Mouse (Mus musculus) layer of hippocampus, postnatal 14 days (tissue): ENCODE results near the gene Gm47985. TPM values are rescaled to one million over a fixed set of nuclear protein-coding genes. Genes with fewer than 3 reads are reported as not detected.
"Not testable (repeated sequence)": the region's sequence is repeated elsewhere in the genome, so short reads cannot be mapped to it uniquely, and the experiment has no call there.

Source experiments
- DNase-seq, 2 experiments: peaks; one replicate each; pipeline ENCODE4 v3.0.0; 2021 to 2022; ENCODE audit warnings: low spot score in 2 of 2, mixed read lengths in 1 of 2
- long read RNA-seq, 2 experiments: library from polyadenylated mRNA; stranded (forward); transcript quantifications; one replicate each; pipeline ENCODE4 v2.0.0; 2021
- total RNA-seq, 2 experiments: library from RNA; stranded (reverse); gene quantifications; 2 replicates each; pipeline ENCODE4 v1.2.3; 2021

Gm47985 gene
- not detected for total RNA-seq
- long read RNA-seq, experiment 1 = 0 reads
- long read RNA-seq, experiment 2 = 0 reads

- not testable (repeated sequence) for DNase-seq
Observed at GRCm38 (mm10) chr1:151182266-151182665, at the start of gene Gm47985. Gm47985 (plus strand) TSS chr1:151182537.

GRCm38 (mm10) chr1:151132686-151133085 lies 49.7 kb upstream of the Gm47985 start:
- no peak for DNase-seq

- no peak for DNase-seq
Observed at GRCm38 (mm10) chr1:151138388-151138787, 43.9 kb upstream of the Gm47985 start.

GRCm38 (mm10) chr1:151140956-151141355 lies 41.4 kb upstream of the Gm47985 start:
- no peak for DNase-seq

DNA sequence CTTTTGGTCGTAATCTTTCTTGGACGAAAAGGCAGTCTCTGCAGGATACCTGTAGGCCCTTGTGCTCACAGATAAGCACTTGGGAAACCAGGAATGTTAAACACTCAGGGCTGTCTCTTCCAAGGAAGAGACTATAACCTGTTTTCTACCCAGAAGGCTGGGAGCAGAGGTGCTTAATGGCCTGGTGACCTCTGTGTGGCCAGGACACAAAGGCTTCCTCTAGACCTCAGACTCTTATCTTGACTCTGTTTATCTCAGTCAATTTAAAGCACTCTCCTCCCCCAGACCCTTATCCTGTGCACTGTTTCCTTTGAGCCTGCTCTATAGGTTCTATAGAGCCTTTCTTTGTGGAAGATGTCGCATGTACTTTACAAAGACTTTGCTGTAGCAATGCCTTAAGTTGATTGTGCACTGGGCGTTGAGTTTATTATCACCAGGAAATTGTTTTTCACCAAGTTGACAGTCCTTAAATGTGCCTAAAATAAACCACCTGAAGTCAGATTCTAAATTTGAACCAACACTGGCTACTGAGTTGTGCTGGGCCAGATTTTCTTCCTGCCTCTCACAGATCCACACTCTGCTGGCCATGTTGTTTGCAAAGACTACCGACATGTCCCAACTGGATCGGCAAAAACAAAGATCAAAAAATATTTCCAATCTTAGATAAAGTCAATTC lies 37.7 kb upstream of the Gm47985 start:
- no peak for DNase-seq

GRCm38 (mm10) chr1:151147801-151148200 lies 34.5 kb upstream of the Gm47985 start:
- DNase-seq = no peak

GRCm38 (mm10) chr1:151150211-151150610 lies 32.1 kb upstream of the Gm47985 start:
- DNase-seq = no peak

GRCm38 (mm10) chr1:151151089-151151488 lies 31.2 kb upstream of the Gm47985 start:
- DNase-seq = no peak

DNA sequence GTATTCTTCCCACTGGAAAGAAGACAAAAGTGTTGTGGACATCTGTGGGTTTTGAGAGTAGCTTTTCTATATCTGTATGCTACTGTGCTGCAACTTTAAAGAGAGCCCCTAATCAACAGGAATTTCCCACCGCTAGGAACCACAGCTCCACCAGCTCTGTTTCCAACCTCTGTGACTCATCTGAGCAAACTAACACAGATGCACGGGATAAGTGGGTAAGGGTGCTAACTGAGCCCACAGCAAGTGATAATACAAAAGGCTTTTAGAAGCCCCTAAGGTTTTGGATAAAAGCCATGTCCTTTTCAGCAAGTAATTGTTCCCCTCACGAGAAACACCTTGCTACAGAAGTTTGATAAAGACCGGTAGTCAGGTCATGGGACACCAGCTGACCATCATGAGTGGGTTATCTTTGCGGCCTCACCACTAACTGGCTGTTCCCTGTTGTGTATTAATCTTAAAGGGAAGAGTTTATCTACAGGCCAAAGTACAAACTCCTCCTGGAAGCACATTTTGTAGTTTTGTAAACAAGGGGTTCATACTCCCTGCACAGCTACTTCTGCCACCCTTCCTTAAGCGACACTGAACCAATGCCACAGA lies 29.2 kb upstream of the Gm47985 start:
- DNase-seq = no peak

DNA sequence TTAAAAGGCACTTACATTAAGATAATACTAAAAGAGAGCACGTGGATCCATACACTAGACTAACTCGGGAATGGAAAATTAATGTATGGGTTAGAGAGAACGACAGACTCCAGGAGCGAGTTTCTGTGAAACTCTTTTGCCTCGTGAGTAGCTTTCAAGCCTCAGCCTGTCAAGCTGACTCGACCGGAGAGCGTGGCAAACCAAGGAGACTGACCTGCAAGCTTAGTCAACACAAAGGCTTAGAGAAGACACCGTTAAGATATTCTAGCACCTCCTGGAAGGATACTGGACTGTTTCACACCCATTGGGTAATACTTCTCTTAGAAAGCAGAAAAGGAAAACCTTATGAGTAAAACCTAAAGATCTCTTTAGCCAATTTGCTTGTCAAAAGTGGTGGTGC lies 28.2 kb upstream of the Gm47985 start:
- DNase-seq = not testable (repeated sequence)

GRCm38 (mm10) chr1:151156129-151156528 lies 26.2 kb upstream of the Gm47985 start:
- no peak for DNase-seq

GRCm38 (mm10) chr1:151156777-151157632 lies 25.3 kb upstream of the Gm47985 start:
- DNase-seq = no peak

DNA sequence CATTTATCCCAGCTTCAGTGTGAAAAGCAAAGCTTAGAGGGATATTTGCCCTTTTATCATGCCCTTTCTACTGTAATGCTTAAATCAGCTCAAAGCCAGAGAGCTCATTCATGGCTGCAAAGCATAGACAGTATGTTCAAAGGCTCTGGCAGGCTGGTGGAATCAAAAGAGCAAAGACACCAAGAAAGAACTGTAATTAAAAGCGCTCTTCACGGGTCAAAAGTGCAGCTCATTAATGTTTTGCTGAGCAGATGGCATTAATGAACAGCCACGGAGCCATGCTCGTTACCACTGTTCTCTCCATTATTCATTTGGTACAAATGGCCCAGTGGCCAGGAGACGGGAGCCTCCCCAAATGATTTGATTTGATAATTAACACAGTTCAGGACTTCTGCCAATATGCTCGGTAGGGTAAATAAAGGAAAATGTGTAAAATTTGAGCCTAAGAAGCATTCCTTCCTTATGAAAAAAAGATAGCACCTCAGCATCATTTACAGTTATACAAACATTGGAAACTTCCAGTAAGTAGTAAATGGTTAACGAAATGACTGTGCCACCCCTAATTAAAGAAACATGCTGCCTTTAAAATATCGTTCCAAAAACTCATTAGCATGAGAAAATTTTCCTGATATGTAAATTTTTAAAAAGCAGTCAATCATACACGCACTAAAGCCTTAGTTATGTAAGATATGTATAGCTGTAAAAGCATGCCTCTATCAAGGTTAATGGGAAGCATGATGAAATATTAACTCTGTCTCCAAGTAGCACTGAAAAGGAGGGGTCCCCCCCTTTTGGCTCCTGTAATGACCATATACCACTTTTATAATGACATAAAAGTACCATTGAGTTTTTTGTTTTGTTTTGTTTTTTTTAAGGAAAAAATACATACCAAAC lies 24.1 kb upstream of the Gm47985 start:
- peak in 1 of 2 experiments; percentile 25 for DNase-seq

- no peak for DNase-seq
Observed at GRCm38 (mm10) chr1:151158857-151159510, 23.4 kb upstream of the Gm47985 start.

- DNase-seq = no peak
Observed at GRCm38 (mm10) chr1:151166031-151166430, 16.3 kb upstream of the Gm47985 start.

GRCm38 (mm10) chr1:151167297-151168047 lies 14.9 kb upstream of the Gm47985 start:
- no peak for DNase-seq

DNA sequence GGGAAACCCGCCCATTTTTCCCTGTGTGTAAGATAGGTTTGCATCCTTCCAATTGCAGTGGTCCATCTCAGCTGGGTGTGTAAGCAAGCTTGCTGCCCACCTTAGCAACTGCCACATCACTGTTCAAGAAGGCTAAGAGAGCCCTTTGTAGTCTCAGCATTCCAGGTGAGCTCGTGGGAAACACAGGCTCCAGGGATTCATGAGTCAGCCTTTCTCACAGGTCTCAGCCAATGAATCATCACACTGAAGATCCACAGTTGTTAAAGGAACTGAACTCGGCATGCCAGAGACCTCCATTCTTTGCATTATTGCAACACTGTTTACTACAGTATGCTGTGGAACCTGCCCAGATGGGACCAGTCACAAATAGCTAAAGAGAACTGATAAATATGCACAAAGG lies 13.7 kb upstream of the Gm47985 start:
- no peak for DNase-seq

DNA sequence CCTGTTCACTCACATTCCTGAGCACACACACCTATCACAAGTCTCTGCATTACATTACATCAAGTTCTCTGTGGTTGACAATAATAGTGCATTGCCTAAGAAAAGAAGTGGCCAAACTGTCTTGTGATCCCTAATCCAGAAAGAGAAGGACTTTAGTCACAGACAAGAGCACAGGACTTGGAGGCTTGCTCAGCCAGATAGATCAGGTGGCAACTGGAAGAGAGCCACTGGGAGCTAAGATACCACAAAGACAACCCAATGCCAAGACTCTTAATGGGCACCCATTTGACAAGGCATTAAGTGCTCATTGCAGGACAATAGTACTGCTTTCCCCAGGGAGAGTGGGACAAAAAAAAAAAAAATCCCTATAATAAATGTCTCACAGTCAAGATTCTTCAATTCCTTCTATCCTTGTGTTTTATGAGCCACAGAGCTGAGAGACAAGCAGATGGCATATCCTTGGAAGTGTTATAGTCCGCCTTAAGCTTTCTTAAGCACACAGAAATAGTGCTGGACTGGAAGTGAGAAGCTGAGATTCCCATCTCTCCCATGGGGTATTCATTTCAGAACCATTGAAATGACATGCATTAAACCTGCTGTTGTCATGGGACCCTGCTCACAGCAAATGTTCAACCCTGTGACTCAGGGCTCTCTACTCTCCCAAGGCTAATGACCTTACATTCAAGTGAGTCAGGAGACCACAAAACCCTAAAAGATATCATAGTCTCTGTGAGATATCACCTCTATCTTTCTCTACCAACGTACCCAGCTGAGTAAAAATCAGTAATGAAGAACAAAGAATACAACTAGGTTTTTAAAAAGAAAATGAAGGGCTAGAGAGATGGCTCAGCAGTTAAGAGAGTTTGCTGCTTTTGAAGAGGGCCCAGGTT lies 10.5 kb upstream of the Gm47985 start:
- DNase-seq = no peak
